Mouse (Mus musculus) intestine, embryonic 16.5 days (tissue): ENCODE measurements around the gene Gnat3. TPM values are rescaled to one million over a fixed set of nuclear protein-coding genes. Genes with fewer than 3 reads are reported as not detected.

Source experiments
- ATAC-seq: fragments of 200-750 bp; cut with Nextera tagmentation; 2 replicates; pipeline ENCODE4 v1.8.0; 2017; ENCODE audit warnings: moderate TSS enrichment, moderate library complexity
- H3K27ac ChIP-seq: fragments of 300-500 bp; sonication (generic); 2 replicates; pipeline ENCODE4 v1.5.1; 2014; ENCODE audit warnings: mild to moderate bottlenecking, low read length
- H3K27me3 ChIP-seq: fragments of 300-500 bp; sonication (generic); replicated peaks from 2 replicates; pipeline ENCODE4 v1.6.1; 2014; ENCODE audit warnings: low read length, control low read depth, mixed read lengths; ENCODE audit not compliant: control insufficient read depth, insufficient read depth
- H3K36me3 ChIP-seq: fragments of 300-500 bp; sonication (generic); 2 replicates; pipeline ENCODE4 v1.6.1; 2014; ENCODE audit warnings: low read length, control low read depth; ENCODE audit not compliant: control insufficient read depth, insufficient read depth
- H3K4me1 ChIP-seq: fragments of 300-500 bp; sonication (generic); 2 replicates; pipeline ENCODE4 v1.6.1; 2014; ENCODE audit warnings: low read length, control low read depth, mixed read lengths; ENCODE audit not compliant: control insufficient read depth, insufficient read depth
- H3K4me2 ChIP-seq: fragments of 300-500 bp; sonication (generic); 2 replicates; pipeline ENCODE4 v1.6.1; 2014; ENCODE audit warnings: low read depth, low read length, control low read depth
- H3K4me3 ChIP-seq: fragments of 300-500 bp; sonication (generic); 2 replicates; pipeline ENCODE4 v1.5.1; 2014; ENCODE audit warnings: mild to moderate bottlenecking, low read length
- H3K9ac ChIP-seq: fragments of 300-500 bp; sonication (generic); 2 replicates; pipeline ENCODE4 v1.6.1; 2014; ENCODE audit warnings: low read depth, low read length
- H3K9me3 ChIP-seq: fragments of 300-500 bp; sonication (generic); 2 replicates; pipeline ENCODE4 v1.6.1; 2016; ENCODE audit warnings: low read length, control low read depth; ENCODE audit not compliant: control insufficient read depth
- WGBS: fragments of 180-500 bp; shearing (Covaris S2); extraction: QIAGEN DNeasy Blood & Tissue Kit; methylation state at CpG from one replicate; pipeline ENCODE4 v1.1.7; 2014; 5-methylcytosine and 5-hydroxymethylcytosine counted together
- polyA plus RNA-seq: library from polyadenylated mRNA; unstranded; fragments of >200 nt; fragmentation: Nextera tagmentation; extraction: Ambion mirVana; gene quantifications from 2 replicates; pipeline ENCODE4 v1.2.1, GENCODE M21; 2015

Gene Gnat3
- polyA plus RNA-seq, 1 experiment from 2014 or later, result not detected

- ATAC-seq, result no peak
- no peaks in the 10 kb centered on the region for H3K9me3 ChIP-seq
- no peak overlapping the region for H3K4me2 ChIP-seq
- H3K4me3 ChIP-seq, result no peak overlapping the region
- no peak overlapping the region for H3K9ac ChIP-seq
- no peak overlapping the region for H3K27ac ChIP-seq
- H3K36me3 ChIP-seq, result no peaks in the 10 kb centered on the region
- no peaks in the 10 kb centered on the region for H3K4me1 ChIP-seq
- no peaks in the 10 kb centered on the region for H3K27me3 ChIP-seq
- 80% methylated on average over 1 of the region's 1 CpGs for WGBS
Measured at GRCm38 (mm10) chr5:17956468-17956867, 5.9 kb upstream of the Gnat3 start.

GRCm38 (mm10) chr5:17969704-17970390 is 7.5 kb downstream of the Gnat3 start:
- WGBS, result 67% methylated on average over 13 of the region's 13 CpGs
- Histone ChIP-seq H3K36me3 (no peaks in the 10 kb centered on the region), H3K4me1 (no peaks in the 10 kb centered on the region), H3K27ac (no peak overlapping the region), H3K9ac (no peak overlapping the region), H3K9me3 (no peaks in the 10 kb centered on the region), H3K4me3 (no peak overlapping the region), H3K27me3 (no peaks in the 10 kb centered on the region), H3K4me2 (no peak overlapping the region)
- ATAC-seq, result no peak

- H3K4me1 ChIP-seq, result no peaks in the 10 kb centered on the region
- no peaks in the 10 kb centered on the region for H3K36me3 ChIP-seq
- no peaks in the 10 kb centered on the region for H3K27me3 ChIP-seq
- H3K9ac ChIP-seq, result no peak overlapping the region
- ATAC-seq, result no peak
- H3K27ac ChIP-seq, result no peak overlapping the region
- 86% methylated on average over 3 of the region's 3 CpGs for WGBS
- no peaks in the 10 kb centered on the region for H3K9me3 ChIP-seq
- H3K4me2 ChIP-seq, result no peak overlapping the region
- no peak overlapping the region for H3K4me3 ChIP-seq
Measured at GRCm38 (mm10) chr5:17970391-17970730, 8.0 kb downstream of the Gnat3 start.

GRCm38 (mm10) chr5:17980501-17981121 is 18.3 kb downstream of the Gnat3 start:
- ATAC-seq, result no peak
- Histone ChIP-seq H3K9ac (no peak overlapping the region), H3K27me3 (no peaks in the 10 kb centered on the region)

GRCm38 (mm10) chr5:17982770-17983169 is 20.4 kb downstream of the Gnat3 start:
- WGBS, result 39% methylated on average over 4 of the region's 4 CpGs
- no peaks in the 10 kb centered on the region for H3K27me3 ChIP-seq
- ATAC-seq, result peak; percentile 71
- no peaks in the 10 kb centered on the region for H3K4me1 ChIP-seq
- H3K36me3 ChIP-seq, result no peaks in the 10 kb centered on the region
- no peak overlapping the region for H3K4me2 ChIP-seq
- H3K9ac ChIP-seq, result no peak overlapping the region
- no peak overlapping the region for H3K4me3 ChIP-seq
- H3K27ac ChIP-seq, result no peak overlapping the region
- no peaks in the 10 kb centered on the region for H3K9me3 ChIP-seq

More at GRCm38 (mm10) chr5:17980501-17981121, 18.3 kb downstream of the Gnat3 start:
- H3K4me3 ChIP-seq, result no peak overlapping the region
- H3K27ac ChIP-seq, result no peak overlapping the region
- H3K4me1 ChIP-seq, result no peaks in the 10 kb centered on the region
- no peaks in the 10 kb centered on the region for H3K36me3 ChIP-seq
- 42% methylated on average over 5 of the region's 5 CpGs for WGBS
- no peaks in the 10 kb centered on the region for H3K9me3 ChIP-seq
- H3K4me2 ChIP-seq, result no peak overlapping the region

- H3K36me3 ChIP-seq, result no peaks in the 10 kb centered on the region
- H3K4me3 ChIP-seq, result no peak overlapping the region
- 71% methylated on average over 3 of the region's 3 CpGs for WGBS
- no peak for ATAC-seq
- no peak overlapping the region for H3K4me2 ChIP-seq
- H3K9ac ChIP-seq, result no peak overlapping the region
- no peak overlapping the region for H3K27ac ChIP-seq
- H3K9me3 ChIP-seq, result no peaks in the 10 kb centered on the region
- no peaks in the 10 kb centered on the region for H3K27me3 ChIP-seq
- no peaks in the 10 kb centered on the region for H3K4me1 ChIP-seq
Measured at GRCm38 (mm10) chr5:17984522-17984921, 22.2 kb downstream of the Gnat3 start.

- no peak overlapping the region for H3K9ac ChIP-seq
- 74% methylated on average over 3 of the region's 3 CpGs for WGBS
Measured at GRCm38 (mm10) chr5:17986611-17987010, 24.3 kb downstream of the Gnat3 start.

GRCm38 (mm10) chr5:17990618-17991017 is 28.3 kb downstream of the Gnat3 start:
- no peak for ATAC-seq
- H3K9me3 ChIP-seq, result no peaks in the 10 kb centered on the region
- no peak overlapping the region for H3K4me3 ChIP-seq
- no peak overlapping the region for H3K4me2 ChIP-seq
- H3K9ac ChIP-seq, result no peak overlapping the region
- no peak overlapping the region for H3K27ac ChIP-seq
- WGBS, result 75% methylated on average over 6 of the region's 6 CpGs
- no peaks in the 10 kb centered on the region for H3K36me3 ChIP-seq
- H3K27me3 ChIP-seq, result no peaks in the 10 kb centered on the region
- no peaks in the 10 kb centered on the region for H3K4me1 ChIP-seq

More at GRCm38 (mm10) chr5:17986611-17987010, 24.3 kb downstream of the Gnat3 start:
- Histone ChIP-seq H3K36me3 (no peaks in the 10 kb centered on the region), H3K4me3 (no peak overlapping the region), H3K27ac (no peak overlapping the region), H3K4me2 (no peak overlapping the region), H3K27me3 (no peaks in the 10 kb centered on the region), H3K4me1 (no peaks in the 10 kb centered on the region), H3K9me3 (no peaks in the 10 kb centered on the region)
- ATAC-seq, result no peak

- ATAC-seq, result no peak
- Histone ChIP-seq H3K4me1 (no peaks in the 10 kb centered on the region), H3K27ac (no peak overlapping the region), H3K9me3 (no peaks in the 10 kb centered on the region), H3K4me2 (no peak overlapping the region), H3K27me3 (no peaks in the 10 kb centered on the region), H3K9ac (no peak overlapping the region), H3K36me3 (no peaks in the 10 kb centered on the region), H3K4me3 (no peak overlapping the region)
- 61% methylated on average over 2 of the region's 2 CpGs for WGBS
Measured at GRCm38 (mm10) chr5:17999570-17999969, 37.2 kb downstream of the Gnat3 start.
